Mouse (Mus musculus): ENCODE measurements at regions not wholly inside any gene's neighbourhood (a gene's known extent, or its start where the extent isn't known, plus 50 kb on each side); places are given as distances from the start of the nearest gene placed in this dataset.

- no peak for TF ChIP-seq GATA1 (IDR thresholded peaks at IDR 0.05; ENCODE audit: low read length)
These were observed 161.4 kb upstream of the Tnp1 start for GRCm38 (mm10) chr1:73177076-73177475.

- no peak for TF ChIP-seq GATA1 (IDR thresholded peaks at IDR 0.05; ENCODE audit: low read length)
These were observed 154.9 kb upstream of the Tnp1 start for GRCm38 (mm10) chr1:73170668-73171008.

GRCm38 (mm10) chr1:73169929-73170667 lies 154.4 kb upstream of the Tnp1 start:
- no peak for TF ChIP-seq GATA1 (IDR thresholded peaks at IDR 0.05; ENCODE audit: low read length)

GRCm38 (mm10) chr1:73169077-73169869 lies 153.6 kb upstream of the Tnp1 start:
- TF ChIP-seq GATA1 (IDR thresholded peaks at IDR 0.05; ENCODE audit: low read length) = no peak

GRCm38 (mm10) chr1:73160199-73160598 lies 144.5 kb upstream of the Tnp1 start:
- no peak for TF ChIP-seq GATA1 (IDR thresholded peaks at IDR 0.05; ENCODE audit: low read length)

GRCm38 (mm10) chr1:73159405-73159976 lies 143.8 kb upstream of the Tnp1 start:
- TF ChIP-seq GATA1 (IDR thresholded peaks at IDR 0.05; ENCODE audit: low read length) = no peak

- no peak for TF ChIP-seq GATA1 (IDR thresholded peaks at IDR 0.05; ENCODE audit: low read length)
These were observed 137.9 kb upstream of the Tnp1 start for GRCm38 (mm10) chr1:73153438-73154097.

- TF ChIP-seq GATA1 (IDR thresholded peaks at IDR 0.05; ENCODE audit: low read length) = no peak
These were observed 134.2 kb upstream of the Tnp1 start for GRCm38 (mm10) chr1:73149926-73150325.

GRCm38 (mm10) chr1:73142845-73143244 lies 127.1 kb upstream of the Tnp1 start:
- no peak for TF ChIP-seq GATA1 (IDR thresholded peaks at IDR 0.05; ENCODE audit: low read length)

- no peak for TF ChIP-seq GATA1 (IDR thresholded peaks at IDR 0.05; ENCODE audit: low read length)
These were observed 125.0 kb upstream of the Tnp1 start for GRCm38 (mm10) chr1:73140557-73141345.

- TF ChIP-seq GATA1 (IDR thresholded peaks at IDR 0.05; ENCODE audit: low read length) = no peak
These were observed 114.6 kb upstream of the Tnp1 start for GRCm38 (mm10) chr1:73130215-73130861.

GRCm38 (mm10) chr1:73123012-73123411 lies 107.3 kb upstream of the Tnp1 start:
- no peak for TF ChIP-seq GATA1 (IDR thresholded peaks at IDR 0.05; ENCODE audit: low read length)

- TF ChIP-seq GATA1 (IDR thresholded peaks at IDR 0.05; ENCODE audit: low read length) = no peak
These were observed 103.0 kb upstream of the Tnp1 start for GRCm38 (mm10) chr1:73118661-73119060.

GRCm38 (mm10) chr1:73116526-73116925 lies 100.8 kb upstream of the Tnp1 start:
- TF ChIP-seq GATA1 (IDR thresholded peaks at IDR 0.05; ENCODE audit: low read length) = no peak

GRCm38 (mm10) chr1:73115854-73116253 lies 100.1 kb upstream of the Tnp1 start:
- TF ChIP-seq GATA1 (IDR thresholded peaks at IDR 0.05; ENCODE audit: low read length) = no peak

Data from G1E-ER4 (cell line).